Mouse (Mus musculus): ENCODE measurements around the gene Plekhb1. TPM values are rescaled to one million over a fixed set of nuclear protein-coding genes. Genes with fewer than 3 reads are reported as not detected.
A peak's percentile ranks its signal among the peaks of the same experiment; 100 is the strongest.

Gene Plekhb1
- polyA plus RNA-seq, 1 experiment from 2014 or later = 4.4 TPM

DNA sequence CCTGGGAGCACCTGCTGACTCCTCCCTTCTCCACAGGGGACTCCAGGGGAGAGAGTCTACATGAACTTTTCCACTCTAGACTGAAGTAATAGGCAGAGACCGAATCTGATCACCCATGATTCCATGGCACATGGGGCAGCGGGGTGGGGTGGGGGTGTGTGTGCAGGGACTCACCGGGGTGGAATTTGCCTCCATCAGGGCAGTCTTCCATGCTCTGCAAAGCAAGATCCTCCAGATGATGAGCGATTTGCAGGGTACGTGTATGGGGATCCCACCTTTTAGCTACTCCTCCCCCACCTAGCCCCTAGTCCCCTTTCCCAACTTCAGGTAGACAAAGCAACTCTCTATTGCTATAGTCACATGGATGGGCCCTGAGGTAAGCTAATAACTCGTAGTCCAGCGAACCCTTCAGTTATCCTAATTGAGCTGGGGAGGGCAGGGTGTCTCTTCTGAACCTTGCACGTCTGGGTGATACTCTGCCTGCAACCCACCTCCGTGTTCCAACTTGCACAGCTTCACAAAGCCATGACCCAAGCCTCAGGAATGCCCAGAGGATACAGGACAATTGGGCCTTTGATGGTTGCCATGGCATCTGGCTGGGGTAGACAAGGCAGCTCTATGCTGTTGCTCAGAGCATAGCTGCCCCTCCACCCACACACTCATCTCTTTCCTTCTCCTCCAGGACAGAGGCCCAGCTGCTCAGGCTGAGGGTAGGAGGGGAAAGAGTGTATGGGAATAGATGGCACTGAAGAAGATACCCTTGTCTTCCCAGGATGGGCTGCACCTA is 8.5 kb downstream of the Plekhb1 start:
- no peaks in the 10 kb centered on the region for H3K36me3 ChIP-seq
- H3K4me2 ChIP-seq = no peak overlapping the region
- WGBS = 88% methylated on average over 9 of the region's 9 CpGs
- H3K9ac ChIP-seq = no peak overlapping the region
- ATAC-seq (replicated peaks; ENCODE audit: low FRiP score) = no peak
- H3K27me3 ChIP-seq = no peaks in the 10 kb centered on the region
- peaks cover 23% of the 10 kb centered on the region for H3K4me1 ChIP-seq
- no peak overlapping the region for H3K4me3 ChIP-seq (replicated peaks)
- no peaks in the 10 kb centered on the region for H3K9me3 ChIP-seq (replicated peaks)
- H3K27ac ChIP-seq = no peak overlapping the region

DNA sequence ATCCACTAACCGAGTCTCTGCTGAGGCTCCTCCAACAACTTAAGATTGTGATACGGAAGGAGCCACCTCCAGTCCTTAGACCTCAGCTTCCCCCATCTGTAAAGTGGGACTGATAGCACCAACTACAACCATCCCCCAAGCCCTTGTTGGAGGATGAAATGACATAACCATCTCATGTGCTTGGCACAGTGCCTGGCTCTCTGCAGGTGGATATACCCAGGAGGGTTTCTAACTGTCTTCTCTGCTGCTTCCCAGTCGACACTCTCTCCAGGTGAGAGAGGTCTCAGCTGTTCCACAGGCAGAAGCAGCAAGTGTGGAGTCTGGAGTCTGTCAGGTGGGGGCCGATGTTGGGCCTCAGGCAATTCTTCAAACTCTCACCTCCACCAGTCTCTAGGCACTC is 11.2 kb downstream of the Plekhb1 start:
- Histone ChIP-seq H3K4me3 (replicated peaks) (no peak overlapping the region), H3K4me2 (no peak overlapping the region), H3K27me3 (no peaks in the 10 kb centered on the region), H3K9ac (no peak overlapping the region), H3K36me3 (no peaks in the 10 kb centered on the region; the same call in 1 of the 2 replicates), H3K9me3 (replicated peaks) (no peaks in the 10 kb centered on the region), H3K4me1 (0 out of 2 replicates have a peak, but pooled peaks cover 9% of the 10 kb centered on the region), H3K27ac (no peak overlapping the region)
- 0 out of 2 replicates have a peak, but pooled peaks have one; percentile 2 for ATAC-seq (replicated peaks; ENCODE audit: low FRiP score)
- 61% methylated on average over 4 of the region's 4 CpGs for WGBS

GRCm38 (mm10) chr7:100650421-100650820 is 11.8 kb downstream of the Plekhb1 start:
- no peak overlapping the region for H3K9ac ChIP-seq
- no peak for ATAC-seq (replicated peaks; ENCODE audit: low FRiP score)
- 0 out of 2 replicates have a peak, but pooled peaks cover 9% of the 10 kb centered on the region for H3K4me1 ChIP-seq
- H3K27me3 ChIP-seq = no peaks in the 10 kb centered on the region
- H3K36me3 ChIP-seq = no peaks in the 10 kb centered on the region; the same call in 1 of the 2 replicates
- H3K4me2 ChIP-seq = no peak overlapping the region
- no peaks in the 10 kb centered on the region for H3K9me3 ChIP-seq (replicated peaks)
- no peak overlapping the region for H3K27ac ChIP-seq
- no peak overlapping the region for H3K4me3 ChIP-seq (replicated peaks)
- WGBS = 76% methylated on average over 6 of the region's 6 CpGs

DNA sequence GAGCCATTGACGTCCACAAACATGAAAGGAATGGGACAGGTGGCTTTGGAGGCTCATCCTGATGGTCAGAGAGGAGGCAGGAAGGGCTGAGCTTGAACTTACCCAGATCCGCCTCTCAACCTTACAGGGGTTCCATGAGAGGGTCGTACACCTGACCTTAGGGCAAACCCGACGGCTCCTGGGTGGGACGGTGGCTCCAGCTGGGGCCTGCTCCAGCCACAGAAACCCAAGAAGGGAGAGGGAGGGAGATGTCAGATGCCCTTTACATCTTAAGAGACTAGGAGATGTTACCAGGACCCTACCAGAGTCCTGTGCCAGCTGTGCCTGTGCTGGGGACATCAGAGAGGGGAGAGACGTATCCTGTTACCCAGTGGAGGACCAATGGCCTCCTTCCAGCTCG is 12.4 kb downstream of the Plekhb1 start:
- H3K27me3 ChIP-seq = no peaks in the 10 kb centered on the region
- peak overlapping the region; percentile 41; the same call in 1 of the 2 replicates for H3K27ac ChIP-seq
- H3K9ac ChIP-seq = no peak overlapping the region
- H3K9me3 ChIP-seq (replicated peaks) = no peaks in the 10 kb centered on the region
- WGBS = 48% methylated on average over 8 of the region's 8 CpGs
- no peak overlapping the region for H3K4me3 ChIP-seq (replicated peaks)
- H3K36me3 ChIP-seq = no peaks in the 10 kb centered on the region; the same call in 1 of the 2 replicates
- ATAC-seq (replicated peaks; ENCODE audit: low FRiP score) = no peak
- H3K4me1 ChIP-seq = 0 out of 2 replicates have a peak, but pooled peaks cover 9% of the 10 kb centered on the region
- H3K4me2 ChIP-seq = no peak overlapping the region

GRCm38 (mm10) chr7:100649095-100649494 is 13.1 kb downstream of the Plekhb1 start:
- WGBS = 73% methylated on average over 4 of the region's 4 CpGs
- no peaks in the 10 kb centered on the region for H3K9me3 ChIP-seq (replicated peaks)
- ATAC-seq (replicated peaks; ENCODE audit: low FRiP score) = no peak
- H3K4me3 ChIP-seq (replicated peaks) = no peak overlapping the region
- 0 out of 2 replicates have a peak, but pooled peaks cover 9% of the 10 kb centered on the region for H3K4me1 ChIP-seq
- H3K36me3 ChIP-seq = no peaks in the 10 kb centered on the region; the same call in 1 of the 2 replicates
- peak overlapping the region; percentile 41; the same call in 1 of the 2 replicates for H3K27ac ChIP-seq
- no peak overlapping the region for H3K4me2 ChIP-seq
- no peaks in the 10 kb centered on the region for H3K27me3 ChIP-seq
- no peak overlapping the region for H3K9ac ChIP-seq

GRCm38 (mm10) chr7:100645147-100645546 is 17.1 kb downstream of the Plekhb1 start:
- Histone ChIP-seq H3K36me3 (peaks cover 7% of the 10 kb centered on the region), H3K9me3 (replicated peaks) (no peaks in the 10 kb centered on the region), H3K4me1 (0 out of 2 replicates have a peak, but pooled peaks cover 7% of the 10 kb centered on the region), H3K27me3 (no peaks in the 10 kb centered on the region), H3K27ac (no peak overlapping the region), H3K4me2 (no peak overlapping the region), H3K4me3 (replicated peaks) (no peak overlapping the region), H3K9ac (no peak overlapping the region)
- ATAC-seq (replicated peaks; ENCODE audit: low FRiP score) = no peak; the same call in 1 of the 2 replicates
- WGBS = 42% methylated on average over 3 of the region's 3 CpGs

DNA sequence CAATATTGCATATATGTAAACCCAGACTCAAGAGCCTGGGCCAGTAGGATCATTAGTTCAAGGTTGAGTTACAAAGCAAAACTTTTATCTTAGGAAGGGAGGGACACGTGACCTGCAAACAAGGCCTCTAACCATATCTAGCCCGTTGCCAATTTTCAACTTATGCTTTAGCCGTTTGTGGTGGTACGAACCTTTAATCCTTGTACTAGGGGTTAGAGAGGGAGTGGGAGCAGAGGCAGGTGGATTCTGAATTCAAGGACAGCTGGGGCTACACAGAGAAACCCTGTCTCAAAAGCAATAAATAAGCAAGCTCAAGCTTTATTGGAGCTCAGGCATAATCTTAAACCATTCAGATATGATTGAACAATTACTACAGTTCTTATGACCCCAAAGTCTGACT is 19.8 kb downstream of the Plekhb1 start:
- Histone ChIP-seq H3K27me3 (no peaks in the 10 kb centered on the region), H3K36me3 (peaks cover 21% of the 10 kb centered on the region), H3K4me1 (no peaks in the 10 kb centered on the region), H3K9me3 (replicated peaks) (no peaks in the 10 kb centered on the region), H3K9ac (no peak overlapping the region), H3K4me2 (no peak overlapping the region), H3K27ac (no peak overlapping the region), H3K4me3 (replicated peaks) (no peak overlapping the region)
- WGBS = 80% methylated on average over 4 of the region's 4 CpGs
- ATAC-seq (replicated peaks; ENCODE audit: low FRiP score) = no peak

DNA sequence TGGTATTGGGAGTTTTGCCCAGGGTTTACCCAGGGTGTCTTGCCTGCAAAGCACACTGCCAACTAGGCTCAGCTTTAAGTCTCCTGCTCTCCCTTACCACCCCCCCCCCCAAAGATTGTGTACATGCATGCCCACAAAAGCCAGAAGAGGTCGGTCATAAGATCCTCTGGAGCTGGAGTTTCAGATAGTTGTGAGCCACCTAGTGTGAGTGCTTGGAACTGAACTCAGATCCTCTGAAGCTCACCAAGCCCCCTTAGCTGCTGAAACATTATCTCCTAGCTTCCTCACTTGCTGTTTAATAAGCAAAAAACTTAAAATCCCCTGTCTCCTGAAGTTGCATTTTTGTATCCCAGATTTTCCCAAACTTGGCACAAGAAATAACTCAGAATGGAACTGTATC is 24.6 kb downstream of the Plekhb1 start:
- no peak for ATAC-seq (replicated peaks; ENCODE audit: low FRiP score)
- no peaks in the 10 kb centered on the region for H3K27me3 ChIP-seq
- no peak overlapping the region for H3K4me3 ChIP-seq (replicated peaks)
- no peaks in the 10 kb centered on the region for H3K4me1 ChIP-seq
- H3K4me2 ChIP-seq = no peak overlapping the region
- WGBS = 4% methylated on average over 1 of the region's 1 CpGs
- no peak overlapping the region for H3K9ac ChIP-seq
- no peaks in the 10 kb centered on the region for H3K9me3 ChIP-seq (replicated peaks)
- no peak overlapping the region for H3K27ac ChIP-seq
- peaks cover 39% of the 10 kb centered on the region for H3K36me3 ChIP-seq

DNA sequence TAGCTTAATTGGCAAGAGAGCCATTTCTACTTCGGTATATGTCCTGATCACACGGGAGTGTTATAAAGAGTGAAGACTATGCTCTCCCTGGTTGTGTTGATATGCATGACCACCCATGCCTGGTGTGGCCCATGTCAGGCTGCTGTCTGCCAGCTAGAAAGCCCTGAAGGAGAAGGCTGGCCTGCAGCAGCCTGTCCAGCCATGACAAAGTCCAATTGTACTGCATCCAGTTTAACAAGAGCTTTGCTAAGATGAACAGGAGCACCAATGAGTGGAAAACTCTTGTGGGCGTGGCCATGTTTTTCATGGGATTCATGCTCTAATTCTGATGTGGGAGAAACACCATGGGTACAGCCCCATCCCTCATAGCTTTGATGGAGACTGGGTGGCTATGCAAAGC is 37.7 kb downstream of the Plekhb1 start:
- H3K4me3 ChIP-seq (replicated peaks) = no peak overlapping the region
- H3K27ac ChIP-seq = 0 out of 2 replicates have a peak overlapping the region, but pooled peaks have one; percentile 20
- H3K36me3 ChIP-seq = peaks cover 11% of the 10 kb centered on the region; the same call in 1 of the 2 replicates
- no peak overlapping the region for H3K9ac ChIP-seq
- peak; percentile 87 for ATAC-seq (replicated peaks; ENCODE audit: low FRiP score)
- no peaks in the 10 kb centered on the region for H3K9me3 ChIP-seq (replicated peaks)
- H3K27me3 ChIP-seq = no peaks in the 10 kb centered on the region
- 55% methylated on average over 3 of the region's 3 CpGs for WGBS
- H3K4me1 ChIP-seq = peaks cover 8% of the 10 kb centered on the region
- no peak overlapping the region for H3K4me2 ChIP-seq

- Histone ChIP-seq H3K4me3 (replicated peaks) (no peak overlapping the region), H3K4me2 (no peak overlapping the region), H3K9ac (no peak overlapping the region), H3K27me3 (no peaks in the 10 kb centered on the region), H3K36me3 (no peaks in the 10 kb centered on the region), H3K27ac (no peak overlapping the region), H3K4me1 (peaks cover 8% of the 10 kb centered on the region), H3K9me3 (replicated peaks) (no peaks in the 10 kb centered on the region)
- WGBS = 76% methylated on average over 2 of the region's 2 CpGs
- no peak for ATAC-seq (replicated peaks; ENCODE audit: low FRiP score)
These were observed 39.9 kb downstream of the Plekhb1 start for GRCm38 (mm10) chr7:100622277-100622676.

DNA sequence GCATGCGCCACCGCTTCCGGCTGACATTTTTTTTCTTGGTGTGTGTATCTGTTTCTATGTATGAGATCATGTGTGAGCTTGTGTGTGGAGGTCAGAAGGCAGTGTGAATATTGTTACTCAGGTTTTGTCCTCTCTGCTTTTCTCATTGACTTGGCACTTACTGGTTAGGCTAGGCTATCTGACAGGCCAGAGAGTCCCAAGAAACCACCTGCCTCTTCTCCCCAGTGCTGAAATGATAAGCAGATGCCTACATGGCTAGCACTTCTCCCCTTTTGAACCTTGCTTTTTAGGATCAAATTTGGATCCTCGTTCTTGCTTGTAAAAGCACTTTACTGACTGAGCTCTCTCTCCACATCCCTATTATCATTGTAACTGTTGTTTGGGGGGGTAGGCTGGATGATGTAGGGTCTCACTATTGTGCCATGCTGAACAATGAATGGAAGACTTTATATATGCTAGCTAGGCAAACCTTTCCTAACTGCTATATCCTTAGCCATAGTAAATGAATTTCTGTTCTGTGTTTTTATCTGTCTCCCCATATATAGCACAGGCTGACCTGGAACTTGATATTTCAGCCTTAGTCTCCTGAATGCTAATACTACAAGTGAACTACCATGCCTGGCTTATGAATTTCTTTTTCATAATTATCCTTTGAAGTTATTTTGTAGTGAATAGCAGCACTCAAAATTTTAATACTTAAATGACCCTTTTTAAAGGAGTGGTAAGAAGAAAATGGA is 45.9 kb downstream of the Plekhb1 start:
- WGBS = 90% methylated on average over 4 of the region's 4 CpGs
- Histone ChIP-seq H3K9ac (no peak overlapping the region), H3K36me3 (no peaks in the 10 kb centered on the region), H3K4me2 (no peak overlapping the region), H3K4me1 (no peaks in the 10 kb centered on the region), H3K27ac (no peak overlapping the region), H3K27me3 (no peaks in the 10 kb centered on the region), H3K9me3 (replicated peaks) (no peaks in the 10 kb centered on the region), H3K4me3 (replicated peaks) (no peak overlapping the region)
- no peak for ATAC-seq (replicated peaks; ENCODE audit: low FRiP score)

- H3K27ac ChIP-seq = peak overlapping the region; percentile 99; the same call in 1 of the 2 replicates
- peak overlapping the region; percentile 72 for H3K4me3 ChIP-seq (replicated peaks)
- no peaks in the 10 kb centered on the region for H3K36me3 ChIP-seq
- H3K27me3 ChIP-seq = no peaks in the 10 kb centered on the region
- H3K9ac ChIP-seq = peak overlapping the region; percentile 97
- H3K4me1 ChIP-seq = peaks cover 13% of the 10 kb centered on the region
- no peak for ATAC-seq (replicated peaks; ENCODE audit: low FRiP score)
- H3K4me2 ChIP-seq = peak overlapping the region; percentile 75
- H3K9me3 ChIP-seq (replicated peaks) = no peaks in the 10 kb centered on the region
- WGBS = 19% methylated on average over 4 of the region's 4 CpGs
These were observed 53.3 kb downstream of the Plekhb1 start for GRCm38 (mm10) chr7:100608910-100609309.
